Mouse (Mus musculus): ENCODE results near the gene Arl1.

DNA sequence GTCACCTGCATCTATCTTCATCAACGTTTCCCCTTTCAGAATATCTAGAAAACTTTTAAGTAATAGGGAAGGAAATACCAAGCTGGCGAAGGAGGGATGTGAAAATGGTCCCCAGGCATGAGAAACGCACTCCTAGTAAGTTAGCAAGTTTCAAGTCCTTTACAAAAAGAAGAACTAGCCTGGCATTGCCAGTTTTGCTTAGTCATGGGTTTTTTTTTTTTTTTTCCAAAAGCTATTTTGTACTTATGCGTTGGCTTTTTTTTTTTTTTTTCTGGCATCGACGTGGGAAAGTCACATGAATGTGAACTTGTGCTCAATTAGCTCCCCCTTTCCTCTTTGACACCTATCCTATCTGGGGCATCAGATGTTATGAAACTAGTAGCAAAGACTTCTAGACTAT, 18.3 kb upstream of the Arl1 start:
- no peak for TF ChIP-seq CTCF (IDR thresholded peaks at IDR 0.05; ENCODE audit: low read depth, low read length)
- no peak for TF ChIP-seq POLR2A (IDR thresholded peaks at IDR 0.05; ENCODE audit: insufficient read depth, low read length)
- no peak for TF ChIP-seq EP300 (IDR thresholded peaks at IDR 0.05; ENCODE audit: insufficient read depth, low read depth, low read length)

All from ES-Bruce4 (cell line).